Comparison of ENCODE assay signal across 7 mouse cellular contexts in genomic region chrX:95969116-95969515, GRCm38 (mm10). TPM values are rescaled to one million over a fixed set of nuclear protein-coding genes. Genes with fewer than 3 reads are reported as not detected.
DNase-seq lines count a peak whose midpoint lies in the region; ATAC-seq lines count a peak whose summit lies in the region.

No protein-coding gene starts in this region.

- no peaks in the 10 kb centered on the region for H3K4me1 ChIP-seq in liver, embryonic 11.5 days (replicated peaks; ENCODE audit: control insufficient read depth, insufficient read depth, low read length)
- no peaks in the 10 kb centered on the region for H3K4me1 ChIP-seq in forebrain, embryonic 11.5 days (replicated peaks; ENCODE audit: control insufficient read depth, insufficient read depth, low read length)
- H3K4me1 ChIP-seq in limb, embryonic 10.5 days: no peaks in the 10 kb centered on the region
- peaks cover 5% of the 10 kb centered on the region; the same call in 1 of the 2 replicates for H3K4me1 ChIP-seq in neural tube, embryonic 13.5 days (replicated peaks)

- peak overlapping the region; percentile 47 for H3K4me2 ChIP-seq in liver, embryonic 11.5 days
- no peak overlapping the region for H3K4me2 ChIP-seq in forebrain, embryonic 11.5 days (ENCODE audit: low read depth, low read length, severe bottlenecking)
- peak overlapping the region; percentile 59; the same call in 1 of the 2 replicates for H3K4me2 ChIP-seq in neural tube, embryonic 13.5 days

- no peak for DNase-seq in liver, embryonic 11.5 days (ENCODE audit: low spot score)
- no peak for DNase-seq in liver
- no peak for DNase-seq in forebrain, embryonic 11.5 days (ENCODE audit: low spot score)
- no peak for DNase-seq in limb, embryonic 10.5 days (ENCODE audit: low spot score)
- no peak for DNase-seq in spleen, adult 18-20 months

- H3K9me3 ChIP-seq in liver, embryonic 11.5 days (ENCODE audit: control insufficient read depth, low read length): no peaks in the 10 kb centered on the region
- no peaks in the 10 kb centered on the region for H3K9me3 ChIP-seq in forebrain, embryonic 11.5 days (ENCODE audit: control insufficient read depth, low read length)
- no peaks in the 10 kb centered on the region for H3K9me3 ChIP-seq in limb, embryonic 10.5 days (replicated peaks)
- no peaks in the 10 kb centered on the region for H3K9me3 ChIP-seq in neural tube, embryonic 13.5 days

- 43% methylated on average over 6 of the region's 6 CpGs for WGBS in liver, embryonic 11.5 days
- 37% methylated on average over 6 of the region's 6 CpGs for WGBS in forebrain, embryonic 11.5 days
- WGBS in limb, embryonic 10.5 days: 47% methylated on average over 6 of the region's 6 CpGs
- 36% methylated on average over 6 of the region's 6 CpGs for WGBS in neural tube, embryonic 13.5 days

- no peaks in the 10 kb centered on the region for H3K27me3 ChIP-seq in liver, embryonic 11.5 days (replicated peaks; ENCODE audit: control insufficient read depth, insufficient read depth, low read length)
- no peaks in the 10 kb centered on the region for H3K27me3 ChIP-seq in forebrain, embryonic 11.5 days (ENCODE audit: control insufficient read depth, insufficient read depth, low read length)
- H3K27me3 ChIP-seq in limb, embryonic 10.5 days (ENCODE audit: low read depth, poor library complexity, severe bottlenecking): peaks cover 41% of the 10 kb centered on the region; the same call in 1 of the 2 replicates
- no peaks in the 10 kb centered on the region for H3K27me3 ChIP-seq in neural tube, embryonic 13.5 days

- H3K36me3 ChIP-seq in liver, embryonic 11.5 days (ENCODE audit: control insufficient read depth, insufficient read depth, low read length): no peaks in the 10 kb centered on the region
- no peaks in the 10 kb centered on the region for H3K36me3 ChIP-seq in forebrain, embryonic 11.5 days (ENCODE audit: control insufficient read depth, insufficient read depth, low read length)
- no peaks in the 10 kb centered on the region for H3K36me3 ChIP-seq in limb, embryonic 10.5 days
- H3K36me3 ChIP-seq in neural tube, embryonic 13.5 days: no peaks in the 10 kb centered on the region

- no peak for ATAC-seq in liver, embryonic 11.5 days (replicated peaks; ENCODE audit: low FRiP score)
- peak; percentile 11 for ATAC-seq in forebrain, embryonic 11.5 days (replicated peaks; ENCODE audit: low FRiP score)
- no peak for ATAC-seq in neural tube, embryonic 13.5 days (ENCODE audit: low read depth)
- ATAC-seq in megakaryocyte-erythroid progenitor cell, adult 5-6 weeks (replicated peaks; ENCODE audit: low FRiP score, low TSS enrichment, poor library complexity, severe bottlenecking): no peak

- H3K4me3 ChIP-seq in liver, embryonic 11.5 days (ENCODE audit: low read depth, low read length): no peak overlapping the region
- no peak overlapping the region for H3K4me3 ChIP-seq in forebrain, embryonic 11.5 days (ENCODE audit: low read depth, low read length)
- peak overlapping the region; percentile 57; the same call in 1 of the 2 replicates for H3K4me3 ChIP-seq in limb, embryonic 10.5 days
- H3K4me3 ChIP-seq in neural tube, embryonic 13.5 days: no peak overlapping the region

- H3K27ac ChIP-seq in liver, embryonic 11.5 days (ENCODE audit: low read depth, low read length): no peak overlapping the region
- H3K27ac ChIP-seq in forebrain, embryonic 11.5 days (ENCODE audit: low read depth, low read length): no peak overlapping the region
- H3K27ac ChIP-seq in limb, embryonic 10.5 days: peak overlapping the region; percentile 93
- H3K27ac ChIP-seq in neural tube, embryonic 13.5 days (replicated peaks): peak overlapping the region; percentile 56

- no peak overlapping the region for H3K9ac ChIP-seq in liver, embryonic 11.5 days (ENCODE audit: low read depth, low read length)
- 0 out of 2 replicates have a peak overlapping the region, but pooled peaks have one; percentile 10 for H3K9ac ChIP-seq in forebrain, embryonic 11.5 days (ENCODE audit: low read length)
- no peak overlapping the region for H3K9ac ChIP-seq in neural tube, embryonic 13.5 days

RNA-seq across cellular contexts. Expression of gene Las1l, which starts 12.4 kb away (rescaled TPM):
- 58.1 and 64.2 TPM in 2 replicates for polyA plus RNA-seq in liver, embryonic 11.5 days (2014; fragmentation: Nextera tagmentation; extraction: Ambion mirVana)
- polyA plus RNA-seq in forebrain, embryonic 11.5 days (2014; fragmentation: Nextera tagmentation; extraction: Ambion mirVana): 47.5 and 48.6 TPM in 2 replicates
- 76.4 and 80.7 TPM in 2 replicates for polyA plus RNA-seq in limb, embryonic 10.5 days (2016; fragmentation: Nextera tagmentation; extraction: Ambion mirVana)
- polyA plus RNA-seq in neural tube, embryonic 13.5 days (2015; fragmentation: Nextera tagmentation; extraction: Ambion mirVana): 92.7 and 96.5 TPM in 2 replicates
- 61.4 and 74.5 TPM in 2 replicates for total RNA-seq in megakaryocyte-erythroid progenitor cell, adult 5-6 weeks (2014; fragmentation: Nextera tagmentation)
- total RNA-seq in megakaryocyte-erythroid progenitor cell, adult 5-6 weeks (2017): 55.7 and 66.7 TPM in 2 replicates

Comparison
In these comparisons a context has a peak if more than half of its experiments do, and no peak if none do; other contexts are left out.
1. H3K27ac ChIP-seq: peak in limb, embryonic 10.5 days (single experiment) and neural tube, embryonic 13.5 days (single experiment); none in liver, embryonic 11.5 days (single experiment) and forebrain, embryonic 11.5 days (single experiment).